Mouse (Mus musculus) kidney, adult 2 months (tissue): Measurements from ENCODE around the gene Hebp1.

Experiments
- CTCF ChIP-seq: fragments of 200-500 bp; conservative IDR thresholded peaks from 2 replicates; pipeline ENCODE4 v1.5.1; 2011; ENCODE audit warnings: low read depth, mild to moderate bottlenecking, control low read depth, low read length, moderate library complexity, mixed read lengths; ENCODE audit not compliant: insufficient read depth, insufficient read length
- POLR2A ChIP-seq: fragments of 200-500 bp; IDR thresholded peaks from one replicate; pipeline ENCODE4 v1.6.1; 2011; ENCODE audit warnings: low read depth, low read length, control low read depth

DNA sequence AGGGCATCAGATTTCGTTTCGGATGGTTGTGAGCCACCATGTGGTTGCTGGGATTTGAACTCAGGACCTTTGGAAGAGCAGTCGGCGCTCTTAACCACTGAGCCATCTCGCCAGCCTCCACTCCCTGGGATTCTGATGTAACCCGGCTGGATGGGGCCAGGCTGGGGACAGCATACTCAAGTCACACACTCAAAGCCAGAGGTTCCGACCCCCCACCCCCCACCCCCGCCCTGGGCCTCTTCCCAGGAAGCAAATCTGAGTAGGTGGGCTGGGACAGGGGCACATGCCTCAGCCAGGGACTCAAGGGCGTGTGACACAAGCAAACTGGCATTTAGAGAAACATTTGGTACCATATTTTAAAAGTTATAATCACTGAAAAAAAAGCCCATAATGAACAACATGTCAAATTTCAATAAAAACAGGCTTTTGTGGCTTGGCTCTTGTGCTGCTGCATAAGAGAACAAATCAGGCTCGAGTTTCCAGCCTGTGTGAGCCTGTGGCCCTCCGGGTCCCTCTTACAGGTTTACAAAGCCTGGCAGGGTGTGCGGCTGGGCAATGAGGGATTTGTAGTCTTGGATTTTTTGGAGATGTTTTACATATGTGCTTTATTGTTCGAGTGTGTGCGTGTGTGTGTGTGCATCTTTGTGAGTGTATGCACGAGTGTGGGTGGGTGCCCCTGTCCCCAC is 96.9 kb downstream of the Hebp1 start:
- TF ChIP-seq POLR2A (no peak), CTCF (no peak)
